Mouse (Mus musculus): ENCODE results near the gene Tuba4a. TPM values are rescaled to one million over a fixed set of nuclear protein-coding genes. Genes with fewer than 3 reads are reported as not detected.
"Not testable (repeated sequence)": the region's sequence is repeated elsewhere in the genome, so short reads cannot be mapped to it uniquely, and the experiment has no call there.

Gene Tuba4a
- polyA plus RNA-seq, 1 experiment: 31.2 TPM

- no peak for DNase-seq (ENCODE audit: low read depth)
Observed at GRCm38 (mm10) chr1:75236117-75237050, 16.7 kb upstream of the Tuba4a start, which contains the start of gene Dnajb2. Gene Dnajb2 (plus strand): TSS chr1:75236406.

GRCm38 (mm10) chr1:75234606-75235005 lies 14.9 kb upstream of the Tuba4a start:
- no peak for DNase-seq (ENCODE audit: low read depth)

DNA sequence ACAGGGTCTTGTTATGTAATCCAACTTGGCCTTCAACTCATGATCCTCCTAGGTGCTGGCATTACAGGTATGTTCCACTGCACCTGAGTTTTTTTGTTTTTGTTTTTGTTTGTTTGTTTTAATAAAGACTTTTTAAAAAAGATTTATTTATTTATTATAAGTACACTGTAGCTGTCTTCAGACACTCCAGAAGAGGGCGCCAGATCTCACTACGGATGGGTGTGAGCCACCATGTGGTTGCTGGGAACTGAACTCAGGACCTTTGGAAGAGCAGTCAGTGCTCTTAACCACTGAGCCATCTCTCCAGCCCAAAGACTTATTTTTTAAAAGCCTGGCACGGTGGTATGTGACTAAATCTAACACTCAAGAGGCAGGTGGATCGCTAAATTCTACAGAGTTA lies 12.8 kb upstream of the Tuba4a start:
- DNase-seq (ENCODE audit: low read depth): not testable (repeated sequence)

DNA sequence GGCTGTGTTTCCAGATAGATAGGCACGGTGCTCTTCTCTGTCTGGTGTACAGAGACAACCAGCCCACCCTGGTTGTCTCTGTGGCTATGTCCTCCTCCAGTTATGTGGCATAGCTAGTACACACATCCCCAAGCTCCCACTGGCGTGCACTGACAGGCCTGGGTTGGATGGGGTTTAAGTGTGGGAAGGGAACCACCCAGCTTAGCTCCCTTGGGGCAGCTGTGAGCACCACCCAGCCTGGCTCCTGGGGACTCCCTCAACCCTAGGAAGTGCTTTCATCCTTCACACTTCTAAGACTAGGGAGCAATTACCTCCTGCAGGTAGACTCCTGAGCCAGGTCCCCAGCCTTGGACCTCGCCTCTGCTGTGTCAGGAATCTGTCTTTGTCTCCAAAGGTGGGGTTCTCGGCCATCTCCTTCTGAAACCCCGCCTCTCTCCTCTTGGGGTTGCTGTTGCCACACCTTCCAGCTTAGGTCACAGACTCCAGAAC lies 12.0 kb upstream of the Tuba4a start, which contains the start of gene A630095N17Rik:
A630095N17Rik (minus strand) TSS at position 439 of the 489 bp plus-strand sequence.
- DNase-seq (ENCODE audit: low read depth): no peak

DNA sequence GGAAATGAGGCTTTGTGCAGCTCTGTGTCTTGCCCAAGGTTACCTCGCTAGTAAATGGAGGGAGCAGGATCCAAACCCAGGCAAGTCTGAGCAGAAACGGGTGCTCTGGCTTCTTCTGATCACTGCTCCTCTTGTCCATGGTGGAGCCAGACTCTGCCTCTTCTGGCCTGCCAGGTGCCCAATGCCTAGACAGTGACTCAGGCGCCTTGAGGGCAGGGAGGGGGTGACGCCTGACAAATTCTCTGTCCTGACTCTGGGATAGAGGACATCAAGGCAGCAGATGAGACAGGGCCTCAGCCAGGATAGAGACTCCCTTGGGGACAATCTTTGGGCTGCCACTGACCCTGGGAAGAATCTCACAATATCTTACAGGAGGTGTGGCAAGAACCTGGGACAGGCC lies 11.6 kb upstream of the Tuba4a start:
- DNase-seq (ENCODE audit: low read depth): no peak

DNA sequence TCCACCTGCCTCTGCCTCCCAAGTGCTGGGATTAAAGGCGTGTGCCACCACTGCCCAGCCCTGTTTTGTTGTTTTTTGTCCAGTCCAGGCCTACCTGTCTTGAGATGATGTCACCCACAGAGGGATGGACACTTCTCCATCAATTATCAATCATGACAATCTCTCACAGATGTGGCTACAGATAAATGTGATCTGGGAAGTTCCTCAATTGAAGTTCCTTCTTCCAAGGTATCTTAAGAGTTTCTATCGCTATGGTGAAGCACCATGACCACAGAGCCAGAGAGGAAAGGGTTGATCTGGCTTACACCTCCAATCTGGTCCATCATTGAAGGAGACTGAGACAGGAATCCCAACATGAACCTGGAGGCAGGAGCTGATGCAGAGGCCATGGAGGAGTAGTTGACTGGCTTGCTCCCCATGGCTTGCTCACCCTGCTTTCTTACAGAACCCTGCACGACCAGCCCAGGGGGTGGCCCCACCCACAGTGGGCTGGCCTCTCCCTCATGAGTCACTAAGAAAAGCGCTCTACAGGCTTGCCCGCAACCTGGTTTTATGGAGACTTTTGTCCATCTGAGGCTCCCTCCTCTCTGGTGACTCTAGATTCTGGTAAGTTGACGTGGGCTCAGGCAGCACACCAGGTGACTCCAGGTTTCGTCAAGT lies 10.8 kb upstream of the Tuba4a start:
- no peak for DNase-seq (ENCODE audit: low read depth)

DNA sequence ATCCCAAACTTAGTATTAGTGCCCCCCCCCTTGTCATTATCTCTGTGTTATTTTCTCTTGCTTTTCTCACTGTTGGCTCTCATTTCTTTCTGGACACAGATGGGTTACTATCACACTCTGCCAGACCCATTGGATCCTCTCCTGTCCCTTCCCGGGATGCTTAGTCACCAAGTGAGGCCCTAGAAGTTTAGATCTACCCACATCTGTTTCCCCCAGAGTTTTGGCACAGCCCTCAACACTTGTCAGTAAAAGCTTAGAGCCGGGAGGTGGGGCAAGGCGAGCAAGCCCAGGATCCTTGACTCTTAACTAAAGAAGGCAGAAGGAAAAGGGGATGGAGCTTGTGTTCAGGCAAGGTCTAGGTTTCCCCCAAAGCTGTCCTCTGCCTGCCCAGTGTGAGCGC lies 9.5 kb upstream of the Tuba4a start:
- DNase-seq (ENCODE audit: low read depth): no peak

GRCm38 (mm10) chr1:75227653-75228052 lies 8.0 kb upstream of the Tuba4a start:
- DNase-seq (ENCODE audit: low read depth): no peak

- DNase-seq (ENCODE audit: low read depth): no peak
Observed at GRCm38 (mm10) chr1:75226138-75226537, 6.5 kb upstream of the Tuba4a start.

DNA sequence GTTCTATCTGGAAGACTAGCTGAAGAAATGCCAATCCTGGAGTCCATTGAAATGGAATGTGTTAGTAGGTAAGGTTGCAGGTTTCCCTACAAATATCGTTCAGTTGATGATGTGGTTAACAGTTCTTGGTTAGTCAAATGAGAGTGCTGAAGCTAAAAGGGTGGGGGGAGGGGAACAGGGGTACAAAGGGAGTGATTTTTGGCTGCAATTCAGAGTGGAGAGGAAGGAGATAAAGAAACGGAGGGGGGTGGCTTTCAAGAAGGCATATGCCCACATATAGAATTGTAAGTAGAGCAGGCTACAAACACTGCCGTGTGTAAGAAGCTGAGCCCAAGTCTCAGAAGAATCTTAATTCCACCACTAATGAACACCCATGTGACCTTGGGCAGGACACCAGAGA lies 5.8 kb upstream of the Tuba4a start:
- no peak for DNase-seq (ENCODE audit: low read depth)

GRCm38 (mm10) chr1:75223532-75223931 lies 3.9 kb upstream of the Tuba4a start:
- no peak for DNase-seq (ENCODE audit: low read depth)

DNA sequence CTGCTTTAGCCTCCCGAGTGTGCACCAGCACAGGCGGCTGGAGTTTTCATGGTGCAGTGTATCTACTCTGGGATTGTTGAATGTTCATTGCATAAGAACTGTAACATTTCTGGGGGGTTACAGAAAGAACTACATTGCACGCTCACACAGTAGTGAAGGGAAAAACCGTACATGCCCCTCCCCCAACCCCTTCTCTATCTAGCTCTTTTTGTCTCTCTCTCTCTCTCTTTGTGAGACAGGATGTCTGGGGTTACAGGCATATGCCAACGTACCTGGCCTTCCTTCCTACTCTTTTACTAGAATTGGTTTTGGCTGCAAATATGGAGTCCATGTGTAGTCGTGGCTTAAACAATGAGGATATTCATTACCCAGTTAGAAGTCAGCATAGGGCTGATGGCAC lies 3.3 kb upstream of the Tuba4a start:
- no peak for DNase-seq (ENCODE audit: low read depth)

GRCm38 (mm10) chr1:75221538-75221937 lies 1.9 kb upstream of the Tuba4a start:
- DNase-seq (ENCODE audit: low read depth): no peak

DNA sequence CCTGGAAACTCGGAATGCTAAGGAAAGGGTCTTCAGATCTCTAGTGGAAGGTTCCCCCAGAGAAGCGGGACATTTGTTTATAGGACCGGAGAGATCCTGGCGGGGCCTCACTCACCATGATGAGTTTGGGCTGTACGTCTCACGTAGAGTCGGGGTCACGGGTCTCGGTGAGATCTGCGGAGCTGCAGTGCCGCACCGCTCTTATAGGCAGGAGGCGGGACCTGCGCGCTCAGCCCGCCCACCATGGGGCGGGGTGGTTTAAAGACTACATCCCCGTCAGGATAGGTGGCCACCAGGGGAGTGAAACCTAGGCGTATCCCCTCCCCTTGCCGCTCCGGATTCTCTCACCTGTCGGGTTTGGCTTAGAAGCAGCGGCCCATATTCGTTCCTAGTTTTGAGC lies 587 bp downstream of the Tuba4a start:
- DNase-seq (ENCODE audit: low read depth): no peak

DNA sequence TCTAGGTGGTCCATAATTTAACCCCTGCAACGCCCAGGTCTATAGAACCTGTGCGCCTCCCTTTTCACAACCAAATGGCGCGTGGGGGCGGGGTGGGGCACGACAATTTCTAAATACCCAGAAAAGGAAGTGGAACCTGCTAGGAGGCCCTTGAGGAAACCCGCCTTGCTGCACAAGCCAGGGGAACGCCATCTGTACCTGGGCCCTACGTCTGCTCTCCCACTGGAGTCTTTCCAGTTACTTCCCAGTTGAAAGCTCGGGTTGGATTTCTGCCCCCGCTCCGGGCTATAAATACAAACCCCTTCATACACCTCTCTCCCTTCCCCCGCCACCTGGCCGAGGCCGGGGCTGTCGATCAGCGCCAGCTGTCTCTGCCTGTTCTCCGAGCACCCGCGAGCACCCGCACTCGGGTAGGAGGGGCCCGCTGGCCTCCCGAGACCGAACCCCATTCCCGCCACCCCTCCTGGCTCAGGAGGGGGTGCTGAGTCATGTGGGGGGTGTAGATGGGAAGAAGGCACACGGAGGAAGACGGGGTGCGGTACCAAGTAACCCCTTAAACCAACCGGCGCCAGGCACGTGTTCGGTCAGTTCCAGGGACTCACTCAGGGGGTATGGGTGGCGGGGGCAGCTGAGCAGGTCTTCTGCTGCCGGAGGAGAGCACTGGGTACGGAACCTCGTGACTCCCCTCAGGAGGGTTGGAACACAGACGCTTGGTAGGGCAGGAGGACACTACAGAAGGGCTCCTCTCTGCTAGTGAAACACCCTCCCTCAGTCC lies 1.3 kb downstream of the Tuba4a start:
- DNase-seq (ENCODE audit: low read depth): no peak

- DNase-seq (ENCODE audit: low read depth): no peak
Observed at GRCm38 (mm10) chr1:75217893-75218226, 1.8 kb downstream of the Tuba4a start.

DNA sequence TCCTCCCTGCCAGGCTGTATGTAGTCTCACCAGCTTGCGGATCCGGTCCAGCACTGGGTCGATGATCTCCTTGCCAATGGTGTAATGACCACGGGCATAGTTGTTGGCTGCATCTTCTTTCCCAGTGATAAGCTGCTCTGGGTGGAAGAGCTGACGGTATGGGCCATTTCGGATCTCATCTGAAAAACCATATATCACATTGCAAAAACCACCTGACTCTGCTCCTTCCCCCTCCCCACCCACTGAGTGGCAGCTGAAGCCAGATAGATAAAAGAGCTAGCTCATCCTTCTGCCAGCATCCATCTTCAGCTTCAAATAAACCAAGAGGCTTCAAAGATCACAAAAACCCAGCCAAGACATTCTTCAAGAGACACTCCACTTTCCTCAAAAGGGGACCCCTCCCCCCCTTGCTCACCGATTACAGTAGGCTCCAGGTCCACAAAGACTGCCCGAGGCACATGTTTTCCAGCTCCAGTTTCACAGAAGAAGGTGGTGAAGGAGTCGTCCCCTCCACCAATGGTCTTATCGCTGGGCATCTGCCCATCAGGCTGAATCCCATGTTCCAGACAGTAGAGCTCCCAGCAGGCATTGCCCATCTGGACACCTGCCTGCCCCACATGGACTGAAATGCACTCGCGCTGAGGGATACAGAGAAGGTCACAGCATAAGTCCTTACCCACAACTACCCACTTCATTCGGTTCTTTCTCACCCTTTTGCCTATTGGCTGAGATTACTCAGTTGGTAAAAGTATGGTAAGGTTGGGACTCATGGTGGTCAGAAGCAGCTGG lies 2.7 kb downstream of the Tuba4a start:
- no peak for DNase-seq (ENCODE audit: low read depth)

DNA sequence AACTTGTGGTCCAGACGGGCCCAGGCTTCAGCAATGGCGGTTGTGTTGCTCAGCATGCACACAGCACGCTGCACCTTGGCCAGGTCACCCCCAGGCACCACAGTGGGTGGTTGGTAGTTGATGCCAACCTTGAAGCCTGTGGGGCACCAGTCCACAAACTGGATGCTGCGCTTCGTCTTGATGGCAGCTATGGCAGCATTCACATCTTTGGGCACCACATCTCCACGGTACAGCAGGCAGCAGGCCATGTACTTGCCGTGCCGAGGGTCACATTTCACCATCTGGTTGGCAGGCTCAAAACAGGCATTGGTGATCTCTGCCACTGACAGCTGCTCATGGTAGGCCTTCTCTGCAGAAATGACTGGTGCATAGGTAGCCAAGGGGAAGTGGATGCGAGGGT lies 3.9 kb downstream of the Tuba4a start:
- no peak for DNase-seq (ENCODE audit: low read depth)

DNA sequence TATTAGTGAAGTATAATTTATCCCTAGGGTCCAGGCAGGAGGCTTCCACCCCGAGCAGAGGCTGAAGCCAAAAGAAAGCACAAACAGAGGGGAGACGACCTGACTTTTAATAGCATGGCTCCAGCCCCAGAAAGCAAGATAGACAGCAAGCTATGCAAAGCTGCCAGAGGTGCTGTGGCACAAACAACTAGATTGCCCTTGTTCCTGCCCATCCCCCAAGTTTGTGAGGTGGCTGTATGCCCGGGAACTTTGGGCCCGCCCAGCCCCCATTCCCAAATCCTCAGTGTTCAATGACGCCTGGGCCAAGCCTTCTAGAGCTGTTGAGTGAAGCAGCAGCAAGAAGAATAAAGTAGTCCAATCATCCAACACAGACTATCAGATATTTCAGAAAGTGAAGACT lies 4.8 kb downstream of the Tuba4a start:
- no peak for DNase-seq (ENCODE audit: low read depth)

GRCm38 (mm10) chr1:75214442-75214841 lies 5.2 kb downstream of the Tuba4a start:
- no peak for DNase-seq (ENCODE audit: low read depth)

DNA sequence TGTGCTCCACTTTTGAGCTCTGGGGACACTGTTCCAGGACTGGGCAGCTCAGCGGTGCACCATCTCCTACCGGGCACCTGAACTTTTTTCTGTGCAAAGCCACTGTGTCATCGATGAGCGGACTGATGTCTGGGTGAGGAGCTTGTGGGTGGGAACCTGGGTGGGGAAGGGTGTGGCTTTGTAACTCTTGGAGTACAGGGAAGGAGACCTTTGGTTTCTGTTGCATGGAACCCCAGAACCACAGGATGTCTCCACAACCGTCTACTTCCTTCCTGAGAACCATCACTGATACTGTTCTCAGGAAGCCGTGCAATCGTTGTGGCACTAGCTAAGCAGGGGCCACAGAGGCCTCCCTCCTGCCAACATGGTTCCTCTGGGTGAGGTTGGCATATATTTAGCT lies 6.6 kb downstream of the Tuba4a start:
- no peak for DNase-seq (ENCODE audit: low read depth)
